Mouse (Mus musculus) gastrocnemius, adult 8-10 months (tissue): ENCODE data around the gene Sdha. TPM values are rescaled to one million over a fixed set of nuclear protein-coding genes. Genes with fewer than 3 reads are reported as not detected.

ENCODE experiments used
- DNase-seq, 2 experiments: peaks; one replicate each; pipeline ENCODE4 v3.0.0; 2022; ENCODE audit warnings: low spot score in 2 of 2
- total RNA-seq, 4 experiments: library from RNA; stranded (reverse); gene quantifications; 2 replicates each; pipeline ENCODE4 v1.2.4; 2022

Gene Sdha
- total RNA-seq, result 100 to 1,000 TPM; 555 to 618 (median 575) TPM

DNA sequence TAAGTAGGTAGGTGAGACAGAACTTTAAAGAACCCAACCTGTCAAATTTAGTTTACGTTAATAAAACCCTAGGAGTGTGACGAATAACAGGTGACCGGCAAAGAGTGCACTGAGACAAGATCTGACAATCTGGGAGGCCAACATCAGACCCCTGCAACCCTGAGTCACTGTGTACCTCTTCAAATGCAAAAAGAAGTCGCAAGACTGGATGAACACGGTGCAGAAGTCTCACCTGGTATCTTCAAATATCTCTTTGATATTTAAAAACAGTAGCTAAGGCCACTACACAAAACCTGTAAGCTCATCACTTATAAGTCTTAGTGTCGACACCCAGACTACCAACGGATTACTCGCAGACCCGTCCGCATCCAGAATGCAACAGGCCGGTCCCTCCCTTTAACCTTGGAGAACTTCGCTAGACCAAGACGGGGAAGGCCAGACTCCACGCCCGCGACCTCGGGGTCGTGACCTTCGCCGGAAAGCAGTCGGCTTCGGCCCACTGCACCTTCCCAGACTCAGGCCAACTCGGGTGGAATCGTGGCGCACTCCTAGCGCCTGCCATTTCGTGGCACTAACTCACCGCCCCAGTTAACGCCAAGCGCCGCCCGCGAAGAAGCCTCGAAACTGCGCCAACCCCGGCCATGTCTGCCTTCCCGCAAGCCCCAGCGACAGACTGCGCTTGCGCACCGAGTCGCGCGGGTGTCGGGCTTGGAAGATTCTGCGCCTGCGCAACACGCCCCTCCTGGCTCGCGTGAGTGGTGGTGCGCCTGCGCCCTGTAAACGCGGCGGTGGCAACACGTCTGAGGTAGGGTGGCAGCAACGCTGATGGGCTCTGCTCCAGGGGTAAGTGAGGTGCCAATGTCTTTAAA, at the start of gene Sdha, which contains the start of gene Ccdc127:
Gene Sdha (minus strand): TSS at position 715 of the 869 bp plus-strand sequence.
Gene Ccdc127 (plus strand): TSS at position 744 of the 869 bp plus-strand sequence.
- peak; percentile 93 to 96 for DNase-seq

DNA sequence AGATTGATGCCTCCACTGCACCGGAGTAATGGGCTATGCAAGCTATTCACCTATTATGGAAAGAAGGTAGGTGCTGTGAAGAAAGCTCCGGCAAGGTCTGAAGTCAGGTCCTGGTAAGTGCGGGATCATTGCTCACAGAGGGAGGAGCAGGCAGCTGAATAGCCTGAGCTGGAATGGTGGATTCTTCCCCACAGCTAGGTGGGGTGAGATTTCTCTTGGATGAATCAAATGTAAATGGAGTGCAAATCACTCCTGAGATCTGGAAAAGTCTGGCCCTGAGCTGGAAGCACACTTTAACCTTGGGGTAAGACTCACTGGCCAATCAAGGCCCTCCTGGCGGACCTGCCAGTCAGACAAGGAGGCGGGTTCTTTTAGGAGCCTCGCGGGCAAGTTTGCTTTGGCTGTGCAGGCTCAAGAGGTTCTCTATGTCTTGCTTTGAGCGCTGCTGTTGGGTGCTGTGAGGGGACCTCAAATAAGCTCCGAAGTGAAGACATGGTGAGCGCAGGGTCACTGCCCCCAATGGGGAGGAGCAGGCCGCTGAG, 49.3 kb upstream of the Sdha start, which contains the start of gene Ftl1-ps1:
Gene Ftl1-ps1 (plus strand): TSS at position 397 of the 542 bp plus-strand sequence.
- DNase-seq, result no peak

DNA sequence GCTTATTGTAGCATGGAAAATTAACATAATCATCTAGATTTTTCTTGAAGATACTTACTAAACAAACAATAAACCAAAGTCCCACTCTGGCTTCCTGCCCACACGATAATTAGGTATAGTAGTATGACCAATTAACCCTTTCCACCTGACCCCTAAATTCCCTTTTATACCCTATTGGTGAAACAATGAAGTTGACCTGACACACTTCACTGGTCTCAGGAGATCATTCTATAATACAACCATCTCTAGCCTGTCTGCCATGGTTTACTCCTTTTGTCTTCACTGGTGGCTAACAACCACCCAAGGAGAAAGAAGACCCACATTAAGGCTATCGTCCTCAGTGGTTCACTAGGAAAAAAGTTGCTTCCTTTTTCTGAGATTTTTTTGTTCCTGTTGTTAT, 41.1 kb upstream of the Sdha start:
- no peak for DNase-seq

DNA sequence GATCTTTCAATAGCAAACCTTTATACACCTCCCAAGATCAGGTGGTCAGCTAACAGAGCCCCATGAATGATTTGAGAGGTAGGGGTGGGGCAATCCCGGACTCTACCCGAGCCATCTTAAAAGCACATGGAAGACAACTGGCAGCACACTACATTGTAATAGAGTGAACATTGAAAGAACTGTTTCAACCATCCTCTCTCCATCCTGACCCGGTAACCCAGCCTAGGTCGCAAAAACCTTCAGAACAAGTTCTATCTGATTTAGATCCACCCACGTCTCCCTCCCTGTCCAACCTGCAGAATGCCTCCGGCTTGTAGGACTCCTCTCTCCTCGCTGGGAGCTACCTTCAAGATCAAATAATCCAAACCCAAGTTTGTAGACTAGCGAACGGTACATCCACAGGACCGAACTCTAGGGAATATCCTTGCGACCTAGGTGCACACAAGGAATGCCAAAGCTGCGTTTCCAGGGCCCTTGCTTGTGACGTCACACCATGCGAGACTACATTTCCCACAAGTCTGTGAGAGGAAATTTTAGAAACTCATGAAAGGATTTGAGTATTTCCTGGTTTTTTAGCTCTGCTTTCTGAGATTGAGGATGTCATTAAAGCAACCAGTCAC, 40.4 kb upstream of the Sdha start, which contains the start of gene Zfp72:
Gene Zfp72 (minus strand): TSS at position 466 of the 620 bp plus-strand sequence.
- DNase-seq, result peak in 1 of 2 experiments; percentile 43

DNA sequence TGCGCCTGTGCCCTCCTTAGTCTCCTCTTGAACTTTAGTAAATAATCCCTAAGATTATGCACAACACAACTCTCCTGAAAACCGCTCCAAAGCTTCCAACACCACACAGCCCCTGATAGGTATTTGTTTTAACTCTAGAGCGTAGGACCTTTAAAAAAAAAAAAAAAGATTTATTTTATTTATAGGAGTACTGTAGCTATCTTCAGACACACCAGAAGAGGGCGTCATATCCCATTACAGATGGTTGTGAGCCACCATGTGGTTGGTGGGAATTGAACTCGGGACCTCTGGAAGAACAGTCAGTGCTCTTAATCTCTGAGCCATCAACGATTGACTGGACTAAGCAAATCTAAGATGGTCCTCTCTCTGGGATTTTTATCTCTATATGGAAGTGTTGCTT, 39.6 kb upstream of the Sdha start:
- no peak for DNase-seq

DNA sequence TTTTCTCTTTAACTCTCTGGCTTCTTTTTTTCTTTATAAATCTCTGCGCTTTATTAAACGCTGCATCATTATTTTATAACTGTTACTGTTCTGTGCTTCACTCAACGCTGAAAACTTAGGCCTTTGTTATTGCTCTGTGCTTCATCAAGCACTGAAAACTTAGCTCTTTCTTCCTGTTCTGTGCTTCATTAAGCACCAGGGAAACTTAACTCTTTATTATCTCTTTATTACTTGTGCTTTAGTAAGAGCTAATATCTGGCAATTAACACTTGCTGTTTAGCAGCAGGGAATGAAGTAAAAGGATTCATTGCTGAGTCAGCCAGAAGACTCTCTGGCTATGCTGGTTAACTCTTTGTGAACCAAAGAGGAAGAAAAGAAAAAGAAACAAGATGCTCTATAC, 32.2 kb upstream of the Sdha start:
- no peak for DNase-seq

DNA sequence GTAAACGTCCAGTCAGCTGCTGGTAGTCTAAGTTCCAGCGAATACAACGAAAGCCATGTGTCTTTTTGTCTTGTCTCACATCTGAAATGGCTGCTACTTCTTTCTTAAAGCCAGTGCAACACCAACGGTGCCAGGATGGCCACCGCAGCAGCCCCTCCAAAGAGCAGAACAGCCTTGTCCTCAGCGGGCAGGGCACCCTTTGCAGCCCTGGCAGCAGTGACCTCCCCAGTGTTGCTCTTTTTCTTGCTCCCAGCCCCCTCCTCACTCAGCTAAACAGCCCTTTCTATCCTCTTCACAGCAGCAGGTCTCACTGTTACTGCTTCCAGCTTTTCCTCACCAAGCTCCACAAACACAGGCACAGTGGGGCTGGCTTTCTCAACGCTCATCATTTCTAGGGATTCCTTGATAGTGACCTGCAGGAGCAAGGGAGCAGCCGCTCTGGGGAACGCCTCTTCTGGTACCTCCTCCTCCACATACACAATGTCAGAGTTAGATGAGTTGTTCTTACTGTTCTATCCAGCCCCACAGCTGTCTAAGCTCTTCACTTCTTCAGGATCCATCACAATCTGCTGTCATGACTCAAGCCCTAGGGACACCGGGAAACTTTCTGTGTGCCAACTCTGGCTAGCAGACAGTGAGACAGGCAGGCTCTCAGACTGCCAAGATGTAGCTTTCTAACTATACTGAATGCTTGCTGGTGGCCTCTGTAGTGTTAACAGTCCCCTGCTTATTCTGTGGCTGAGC, 31.6 kb upstream of the Sdha start:
- DNase-seq, result no peak

DNA sequence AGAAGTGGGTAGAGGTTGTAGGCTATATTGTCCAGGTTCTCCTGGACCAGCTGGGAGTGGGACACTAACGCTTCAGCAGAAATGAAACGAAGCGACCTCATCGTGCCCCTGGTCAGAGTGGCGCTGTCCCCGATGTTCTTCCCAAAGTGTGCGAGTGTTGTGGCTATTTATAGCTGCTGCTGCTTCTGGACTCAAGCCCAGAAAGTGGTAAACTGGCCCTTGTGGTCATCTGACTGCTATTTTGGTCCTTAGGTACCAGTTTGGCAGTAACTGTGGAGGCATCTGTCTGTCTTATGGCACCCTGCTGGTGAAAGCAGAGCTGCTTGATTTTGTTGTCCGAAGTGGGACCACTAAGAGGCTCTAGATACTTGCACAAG, 13.8 kb upstream of the Sdha start, which contains the start of gene Lrrc14b:
Gene Lrrc14b (minus strand): TSS at position 147 of the 377 bp plus-strand sequence.
- DNase-seq, result peak; percentile 61 to 78

DNA sequence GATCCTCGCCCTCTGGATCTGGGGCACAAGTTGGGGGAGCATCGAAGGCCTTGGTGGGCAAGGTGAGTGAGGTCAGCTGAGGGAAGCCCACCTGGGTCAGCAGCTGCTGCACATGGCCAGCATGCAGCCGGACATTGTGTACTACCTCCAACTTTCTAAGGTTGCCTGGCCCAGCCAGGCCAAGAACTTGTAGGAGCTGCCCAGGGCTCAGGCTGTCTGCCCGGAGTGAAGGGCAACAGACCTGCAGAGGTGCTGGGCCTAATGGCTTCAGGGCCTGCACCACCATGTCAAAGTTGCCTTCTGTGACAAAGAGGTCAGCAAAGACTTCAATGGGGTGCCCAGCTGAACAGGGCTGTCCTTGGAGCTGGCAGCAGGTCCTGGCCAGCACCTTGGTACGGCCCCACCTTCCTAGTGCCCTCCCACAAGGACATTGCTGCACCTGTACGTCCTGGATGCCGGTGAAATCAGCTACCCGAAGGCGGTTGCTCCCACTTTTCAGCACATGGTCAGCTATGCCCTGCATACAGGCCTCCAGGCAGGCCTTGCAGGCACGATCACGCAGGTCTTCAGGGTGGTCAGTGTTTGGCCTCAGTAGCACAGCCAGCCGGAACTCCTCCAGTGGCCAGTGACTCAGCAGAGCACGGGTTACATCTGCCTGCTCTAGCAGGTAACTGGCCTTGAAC, 13.2 kb upstream of the Sdha start:
- peak; percentile 17 to 45 for DNase-seq

DNA sequence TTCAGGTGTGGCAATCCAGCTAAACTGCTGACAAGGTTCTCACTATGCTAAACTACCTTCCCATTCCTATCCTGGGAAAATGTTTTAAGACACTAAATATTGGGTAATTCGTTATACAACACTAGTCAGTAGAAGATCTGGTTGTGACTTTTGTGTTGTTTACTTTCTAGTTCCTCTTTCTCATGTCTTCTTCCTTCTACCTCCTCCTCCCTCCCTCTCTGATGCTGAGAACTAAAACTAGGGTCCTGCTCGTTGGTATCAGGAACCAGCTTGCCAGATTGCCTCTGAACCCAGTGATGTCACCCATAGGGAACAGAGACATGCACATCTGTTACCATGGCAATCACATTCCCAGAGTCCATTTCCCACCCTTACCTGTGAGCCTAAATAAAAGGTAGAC, 12.1 kb upstream of the Sdha start:
- no peak for DNase-seq

DNA sequence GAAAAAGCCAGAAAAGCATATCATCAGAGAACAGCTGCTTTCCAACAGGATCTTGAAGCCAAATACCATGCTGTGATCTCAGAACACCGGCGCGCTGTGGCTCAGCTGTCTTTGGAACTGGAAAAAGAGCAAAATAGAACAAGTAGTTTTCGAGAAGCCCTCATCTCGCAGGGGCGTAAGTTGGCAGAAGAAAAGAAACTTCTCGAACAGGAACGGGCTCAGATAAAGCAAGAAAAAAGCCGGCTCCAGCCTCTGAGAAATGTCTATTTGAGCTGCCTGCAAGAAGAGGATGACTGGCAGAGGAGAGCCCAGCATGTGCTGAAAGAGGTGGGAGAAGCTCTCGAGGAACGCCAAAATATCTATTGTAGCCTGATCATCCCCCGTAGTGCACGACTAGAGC, 6.4 kb upstream of the Sdha start:
- no peak for DNase-seq

DNA sequence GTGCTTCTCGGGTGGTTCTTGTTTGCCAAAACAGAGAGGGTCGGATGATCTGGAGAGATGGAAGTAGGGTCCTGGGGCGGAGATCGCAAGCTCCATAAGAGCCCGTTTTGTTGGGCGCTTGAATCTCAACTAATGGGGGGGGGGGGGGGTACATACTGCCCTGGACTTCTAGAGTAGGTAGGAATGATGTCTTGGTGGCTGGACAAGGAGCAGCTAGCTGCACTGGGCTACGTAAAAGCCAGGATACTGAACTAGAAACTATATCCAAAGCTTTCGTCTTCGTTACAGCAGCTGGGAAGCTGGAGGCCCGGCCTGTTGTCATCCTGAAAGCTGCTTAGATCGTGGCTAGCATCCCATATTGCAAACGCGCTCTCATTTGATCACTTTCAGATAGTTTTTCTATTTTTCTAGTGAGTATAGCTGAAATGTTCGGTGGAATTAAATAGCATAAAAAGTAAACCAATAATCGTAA, 391 bp upstream of the Sdha start:
- no peak for DNase-seq

DNA sequence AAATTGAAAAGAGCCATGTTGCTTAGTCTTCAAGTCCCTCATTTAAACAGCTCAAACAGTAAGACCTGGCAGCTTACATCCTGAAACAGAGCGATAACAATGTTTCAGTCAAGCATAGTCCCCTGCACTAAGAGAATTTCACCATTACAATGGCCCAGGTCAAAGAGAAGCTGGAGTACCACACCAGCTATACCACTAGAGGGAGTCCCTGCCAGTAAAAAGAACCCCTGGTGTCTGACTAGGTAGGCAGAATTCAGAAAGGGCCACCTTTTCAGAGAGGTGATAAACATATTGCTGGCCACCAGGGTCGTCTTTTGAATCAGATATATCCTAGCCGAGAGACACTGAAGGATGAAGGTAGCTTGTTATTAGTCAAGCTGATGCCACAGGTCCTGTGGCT, 9.0 kb downstream of the Sdha start:
- DNase-seq, result no peak

DNA sequence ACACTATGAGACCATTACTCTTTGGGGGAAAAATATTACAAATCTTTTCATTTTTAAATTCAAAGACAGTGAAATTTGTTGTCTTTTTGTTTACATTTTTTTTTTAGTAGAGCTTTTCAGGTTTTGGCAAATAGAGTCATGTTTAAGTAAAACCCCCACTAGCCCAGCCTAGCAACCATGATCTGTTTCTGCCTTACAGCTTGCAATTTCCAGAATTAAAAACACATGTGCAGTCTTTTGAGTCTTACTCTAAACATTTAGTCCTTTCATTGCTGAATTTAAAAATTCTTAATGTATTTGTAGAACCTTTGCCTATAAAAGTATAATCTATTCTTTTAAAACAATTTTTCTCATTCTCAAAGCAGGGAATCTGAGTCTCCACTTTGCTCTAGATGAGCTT, 20.8 kb downstream of the Sdha start:
- DNase-seq, result no peak

DNA sequence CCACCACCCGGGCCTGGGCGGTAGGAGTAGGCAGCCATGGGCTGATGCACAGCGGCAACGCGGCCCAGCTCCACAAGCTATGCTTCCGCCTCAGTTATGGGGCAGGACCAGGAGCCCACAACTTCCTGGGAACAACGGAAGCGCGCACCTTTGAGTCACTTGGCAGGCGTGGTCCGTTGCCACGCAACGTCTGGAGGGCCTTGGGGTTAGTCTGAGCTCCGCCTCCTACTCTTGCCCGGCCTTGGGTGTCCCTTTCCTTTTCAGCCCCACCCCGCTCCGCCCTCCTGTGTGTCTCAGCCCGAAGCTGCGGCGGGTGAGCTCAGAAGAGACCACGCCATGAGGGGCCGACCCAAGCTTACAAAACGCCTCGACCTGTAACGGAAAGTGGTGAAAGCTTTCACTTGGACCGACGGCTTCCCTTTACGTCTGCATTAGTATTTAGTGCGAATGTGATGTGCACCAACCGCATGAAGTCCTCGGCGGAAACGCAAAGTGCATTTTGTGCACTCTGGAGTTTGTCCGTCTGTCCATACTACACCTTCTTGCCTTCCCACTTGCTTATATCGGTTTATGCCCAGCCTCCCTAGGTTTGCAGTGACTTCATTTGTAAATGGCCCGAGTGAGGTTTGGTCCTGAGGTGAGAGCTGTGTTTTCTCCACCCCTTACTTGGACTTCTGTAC, 32.8 kb downstream of the Sdha start, which contains the start of gene Pdcd6:
Gene Pdcd6 (minus strand): TSS at position 411 of the 680 bp plus-strand sequence.
- peak; percentile 89 to 94 for DNase-seq

DNA sequence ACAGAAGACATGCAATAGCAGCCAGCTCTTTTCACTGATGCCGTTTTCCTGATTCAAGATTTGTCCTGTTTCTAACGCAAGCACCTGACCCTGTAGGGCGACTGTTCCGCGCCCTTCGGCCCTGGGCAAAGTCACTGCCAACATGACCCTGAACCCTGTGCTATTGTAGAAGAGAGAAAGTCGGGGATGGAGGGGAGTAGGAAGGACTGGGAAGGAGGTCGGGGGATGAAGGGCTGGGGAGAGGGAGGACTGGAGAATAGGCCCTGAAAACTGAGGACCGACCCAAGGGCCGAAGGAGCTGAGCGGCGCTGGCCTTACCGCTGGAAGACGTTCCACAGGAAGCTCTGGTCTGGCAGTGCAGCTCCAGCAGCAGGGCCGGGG, 33.3 kb downstream of the Sdha start:
- no peak for DNase-seq

DNA sequence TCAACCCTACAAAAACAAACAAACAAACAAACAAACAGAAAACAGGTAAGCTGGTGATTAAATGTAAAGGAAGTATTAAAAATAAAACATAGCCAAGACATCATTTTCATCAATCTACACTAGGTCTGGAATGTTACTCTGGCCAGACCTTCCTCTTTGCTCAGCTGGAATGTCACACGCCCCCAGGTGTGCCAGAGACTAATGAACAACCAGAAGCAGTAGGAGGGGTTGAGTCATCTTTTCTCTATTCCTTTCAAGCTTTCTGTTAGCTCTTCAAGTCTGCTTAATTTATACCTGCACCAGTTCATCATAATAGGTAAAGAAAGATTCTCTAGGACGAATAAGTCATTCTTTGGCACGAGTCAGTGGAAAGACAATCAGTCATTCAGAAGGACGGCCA, 33.7 kb downstream of the Sdha start:
- no peak for DNase-seq

DNA sequence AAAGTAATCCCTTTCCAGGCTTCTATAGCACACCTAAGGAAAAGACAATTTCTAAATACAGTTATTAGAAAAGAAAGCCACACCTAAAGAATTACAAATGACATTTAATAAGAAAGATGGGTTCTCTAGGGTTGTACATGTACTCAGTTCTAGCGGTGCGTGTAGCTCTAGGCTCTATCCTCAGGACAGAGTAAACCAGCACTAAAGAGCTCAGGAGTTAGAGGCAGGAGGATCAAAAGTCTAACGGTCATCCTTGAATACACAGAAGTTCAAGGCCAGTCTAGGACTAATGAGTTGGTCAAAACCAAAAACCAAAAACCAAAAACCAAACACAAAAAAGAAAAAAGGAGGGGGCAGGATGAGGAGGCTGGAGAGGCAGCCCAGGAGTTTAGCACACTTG, 35.5 kb downstream of the Sdha start:
- DNase-seq, result no peak

DNA sequence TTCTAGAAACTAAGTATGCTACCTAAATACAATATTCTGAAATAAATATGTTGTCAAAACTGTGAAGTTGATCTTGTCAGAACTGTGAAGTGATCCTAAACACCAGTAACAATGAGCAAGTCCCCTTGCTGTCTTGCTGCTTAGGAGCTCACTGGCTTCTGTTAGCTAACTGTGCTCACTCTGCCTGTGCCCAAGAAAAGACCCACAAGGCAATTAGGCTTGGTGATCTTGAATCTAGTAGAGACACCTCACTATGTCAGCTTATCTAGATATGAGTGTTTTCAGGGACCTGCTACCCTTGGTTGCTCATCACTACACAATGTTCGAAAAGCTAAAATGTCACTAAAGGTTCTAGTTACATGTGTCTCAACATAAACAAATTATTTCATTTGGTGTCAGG, 44.3 kb downstream of the Sdha start:
- no peak for DNase-seq

DNA sequence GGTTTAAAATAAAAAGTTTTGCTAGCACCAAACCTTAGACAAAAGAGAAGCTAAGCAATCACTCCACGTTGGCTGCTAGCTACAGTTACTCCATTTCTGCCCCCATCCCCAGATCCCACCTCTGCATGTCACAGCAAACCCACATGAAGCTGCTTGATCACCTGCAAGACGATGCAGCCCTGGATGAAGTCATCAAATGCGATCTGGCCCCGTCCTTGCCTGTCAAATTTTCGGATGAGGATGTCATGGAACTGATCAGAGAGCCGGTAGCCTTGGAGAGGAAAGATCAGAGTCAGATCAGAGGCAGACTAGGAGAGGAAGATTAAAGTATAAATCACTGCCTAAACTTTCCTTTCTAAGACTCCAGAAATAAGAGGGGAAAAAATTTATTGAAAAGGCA, 44.7 kb downstream of the Sdha start:
- DNase-seq, result no peak
